Mouse (Mus musculus): ENCODE measurements at regions not wholly inside any gene's neighbourhood (a gene's known extent, or its start where the extent isn't known, plus 50 kb on each side); places are given as distances from the start of the nearest gene placed in this dataset.
A peak's percentile ranks its signal among the peaks of the same experiment; 100 is the strongest.

DNA sequence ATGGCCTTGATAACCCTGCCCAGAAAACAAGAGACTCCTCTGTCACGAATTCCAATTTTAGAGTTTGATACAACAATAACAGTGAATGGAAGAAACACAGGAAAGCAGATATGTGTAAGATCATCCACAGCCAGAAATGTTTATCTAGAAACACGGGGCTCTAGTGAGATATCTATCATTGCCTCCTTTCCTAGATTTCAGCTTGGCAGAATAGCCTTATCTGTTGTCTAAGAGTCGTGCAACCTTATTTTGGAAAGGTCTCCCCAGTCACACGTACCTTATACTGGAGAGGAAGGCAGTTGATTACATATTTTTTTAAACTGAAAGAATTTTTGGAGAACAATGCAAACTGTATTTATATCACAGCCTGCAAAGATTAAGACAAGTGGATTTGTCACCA is 61.6 kb downstream of the Gm10295 start:
- H3K4me3 ChIP-seq (ENCODE audit: insufficient read depth, low read depth, low read length) = no peak overlapping the region
- no peaks in the 10 kb centered on the region for H3K4me1 ChIP-seq (ENCODE audit: control insufficient read depth, insufficient read depth, insufficient read length, low read length)

DNA sequence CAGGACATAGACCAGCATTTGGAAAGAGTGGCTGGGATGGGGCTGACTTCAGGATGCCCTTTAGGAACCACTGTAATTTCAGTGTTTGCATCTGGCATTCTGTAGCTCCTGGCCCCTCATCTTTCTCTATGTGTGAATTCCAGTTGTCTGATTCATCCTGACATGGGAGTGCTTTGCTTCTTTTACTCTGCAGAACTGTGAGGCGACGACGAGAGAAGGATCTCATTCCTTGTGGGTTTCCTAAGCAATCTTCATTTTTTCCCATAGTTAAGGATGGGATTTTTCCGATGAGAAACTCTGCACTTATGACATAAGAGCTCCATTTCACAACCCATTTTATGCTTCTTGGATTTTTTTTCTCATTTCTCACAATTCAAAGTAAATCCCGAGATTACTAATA is 62.0 kb downstream of the Gm10295 start:
- no peak overlapping the region for H3K4me3 ChIP-seq (ENCODE audit: insufficient read depth, low read depth, low read length)
- H3K27ac ChIP-seq (replicated peaks; ENCODE audit: low read depth, low read length) = no peak overlapping the region
- H3K4me1 ChIP-seq (ENCODE audit: control insufficient read depth, insufficient read depth, insufficient read length, low read length) = no peaks in the 10 kb centered on the region

More for the DNA sequence above, 61.6 kb downstream of the Gm10295 start:
- no peak overlapping the region for H3K27ac ChIP-seq (replicated peaks; ENCODE audit: low read depth, low read length)

GRCm38 (mm10) chr7:71287441-71287840 is 63.8 kb downstream of the Gm10295 start:
- H3K4me1 ChIP-seq (ENCODE audit: control insufficient read depth, insufficient read depth, insufficient read length, low read length) = no peaks in the 10 kb centered on the region
- no peak overlapping the region for H3K27ac ChIP-seq (replicated peaks; ENCODE audit: low read depth, low read length)
- H3K4me3 ChIP-seq (ENCODE audit: insufficient read depth, low read depth, low read length) = no peak overlapping the region

GRCm38 (mm10) chr7:71284246-71284645 is 67.0 kb downstream of the Gm10295 start:
- H3K4me1 ChIP-seq (ENCODE audit: control insufficient read depth, insufficient read depth, insufficient read length, low read length) = no peaks in the 10 kb centered on the region
- H3K27ac ChIP-seq (replicated peaks; ENCODE audit: low read depth, low read length) = no peak overlapping the region
- H3K4me3 ChIP-seq (ENCODE audit: insufficient read depth, low read depth, low read length) = no peak overlapping the region

DNA sequence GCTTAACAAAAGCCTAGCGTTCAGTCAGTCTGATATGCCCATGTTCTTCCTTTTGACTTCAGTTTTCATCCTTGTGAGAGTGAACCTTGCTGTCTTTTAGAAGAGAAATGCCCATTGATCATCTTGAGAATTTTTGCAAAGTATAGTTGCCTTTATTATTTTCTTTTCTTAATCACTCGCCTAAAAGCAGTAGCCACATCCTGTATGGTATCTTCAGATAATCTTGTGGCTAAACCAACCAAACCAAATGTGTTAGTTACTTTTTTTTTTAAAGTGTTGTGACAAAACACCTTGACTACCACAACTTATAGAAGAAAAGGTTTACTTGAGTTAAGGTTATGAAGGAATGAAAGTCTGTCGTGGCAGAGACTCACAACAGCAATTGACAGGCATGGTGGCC is 67.9 kb downstream of the Gm10295 start:
- Histone ChIP-seq H3K4me3 (ENCODE audit: insufficient read depth, low read depth, low read length) (no peak overlapping the region), H3K27ac (replicated peaks; ENCODE audit: low read depth, low read length) (no peak overlapping the region), H3K4me1 (ENCODE audit: control insufficient read depth, insufficient read depth, insufficient read length, low read length) (no peaks in the 10 kb centered on the region)

DNA sequence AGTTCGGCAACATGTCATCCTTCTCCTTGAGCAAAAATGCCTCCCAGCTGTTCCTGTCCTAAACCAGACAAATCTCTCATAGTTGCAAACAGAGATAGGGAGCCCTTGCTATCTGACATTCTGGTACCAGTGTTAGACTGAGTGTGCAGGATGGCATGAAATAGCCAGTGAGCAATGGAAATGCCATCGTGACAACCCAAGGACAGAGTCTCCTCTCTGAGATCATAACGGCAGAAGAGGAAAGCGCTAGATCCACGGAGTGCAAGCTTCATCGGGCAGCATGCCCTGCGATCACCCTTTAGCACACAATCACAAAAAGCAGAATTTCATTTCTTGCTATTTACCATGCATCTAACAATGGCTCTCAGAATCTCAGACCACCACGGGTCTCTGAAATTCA is 85.2 kb downstream of the Gm10295 start:
- Histone ChIP-seq H3K4me3 (ENCODE audit: insufficient read depth, low read depth, low read length) (no peak overlapping the region), H3K4me1 (ENCODE audit: control insufficient read depth, insufficient read depth, insufficient read length, low read length) (no peaks in the 10 kb centered on the region), H3K27ac (replicated peaks; ENCODE audit: low read depth, low read length) (no peak overlapping the region)

DNA sequence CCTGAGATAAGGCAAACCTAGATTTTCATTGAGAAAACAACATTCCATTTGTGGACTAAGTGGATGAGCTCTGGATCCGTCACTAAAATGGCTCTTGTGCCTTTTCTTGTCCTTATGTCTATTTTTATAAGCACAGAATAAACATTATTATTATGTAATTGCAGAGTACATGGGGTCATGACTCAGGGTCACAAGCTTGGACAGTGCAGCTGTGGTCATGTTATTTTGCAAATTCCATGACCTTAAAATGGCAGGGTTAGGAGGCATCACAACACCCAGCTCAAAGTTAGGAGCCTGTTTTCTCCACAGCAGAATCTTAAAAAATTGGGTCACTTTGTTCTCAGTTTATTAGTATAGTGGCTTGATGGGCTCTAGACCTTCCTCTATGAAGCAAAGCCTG is 87.2 kb downstream of the Gm10295 start:
- no peak overlapping the region for H3K27ac ChIP-seq (replicated peaks; ENCODE audit: low read depth, low read length)

DNA sequence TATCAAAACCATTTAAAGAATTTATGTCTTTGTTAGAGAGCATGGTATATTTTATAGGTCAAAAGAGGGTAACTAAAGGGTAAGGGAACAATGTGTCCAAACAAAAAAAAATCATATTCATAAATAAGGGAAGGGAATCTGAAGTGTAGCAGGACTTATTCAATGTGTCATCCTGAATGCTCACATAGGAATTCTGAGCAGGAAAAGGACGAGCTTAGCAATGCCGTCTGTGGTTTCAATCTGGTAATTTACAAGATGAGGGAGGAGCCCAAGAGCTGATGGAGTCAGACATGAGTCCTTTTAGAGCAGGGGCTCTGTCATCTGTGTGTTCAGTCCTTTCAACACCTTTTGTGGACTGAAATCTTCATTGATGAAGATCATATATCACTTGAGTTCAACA is 101.6 kb downstream of the Gm10295 start:
- Histone ChIP-seq H3K27ac (replicated peaks; ENCODE audit: low read depth, low read length) (no peak overlapping the region; the same call in 1 of the 2 replicates), H3K4me1 (ENCODE audit: control insufficient read depth, insufficient read depth, insufficient read length, low read length) (no peaks in the 10 kb centered on the region), H3K4me3 (ENCODE audit: insufficient read depth, low read depth, low read length) (no peak overlapping the region)

More for the DNA sequence above, 87.2 kb downstream of the Gm10295 start:
- H3K4me1 ChIP-seq (ENCODE audit: control insufficient read depth, insufficient read depth, insufficient read length, low read length) = no peaks in the 10 kb centered on the region
- H3K4me3 ChIP-seq (ENCODE audit: insufficient read depth, low read depth, low read length) = no peak overlapping the region

GRCm38 (mm10) chr7:71249216-71249615 is 102.1 kb downstream of the Gm10295 start:
- Histone ChIP-seq H3K27ac (replicated peaks; ENCODE audit: low read depth, low read length) (peak overlapping the region; percentile 9; the same call in 1 of the 2 replicates), H3K4me1 (ENCODE audit: control insufficient read depth, insufficient read depth, insufficient read length, low read length) (no peaks in the 10 kb centered on the region), H3K4me3 (ENCODE audit: insufficient read depth, low read depth, low read length) (no peak overlapping the region)

DNA sequence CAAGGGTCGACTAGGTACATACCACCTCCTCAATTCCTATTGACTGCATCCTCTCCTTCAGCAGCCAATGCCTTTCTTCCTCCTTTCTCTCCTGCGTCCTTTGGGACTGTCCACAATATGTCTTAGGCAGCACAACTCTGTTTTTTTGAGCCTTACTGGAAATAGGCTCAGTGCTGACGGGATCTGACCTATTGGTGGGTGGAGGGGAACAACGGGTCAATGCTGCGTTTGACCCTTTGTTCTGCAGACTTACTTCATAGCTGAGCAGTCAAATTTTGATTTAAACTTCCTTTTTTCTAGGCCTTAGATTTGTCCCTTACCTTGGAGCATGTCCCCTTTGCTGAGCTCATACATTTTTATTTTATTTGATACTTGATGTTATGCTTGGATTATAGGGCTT is 103.4 kb downstream of the Gm10295 start:
- H3K4me3 ChIP-seq (ENCODE audit: insufficient read depth, low read depth, low read length) = no peak overlapping the region
- no peaks in the 10 kb centered on the region for H3K4me1 ChIP-seq (ENCODE audit: control insufficient read depth, insufficient read depth, insufficient read length, low read length)
- H3K27ac ChIP-seq (replicated peaks; ENCODE audit: low read depth, low read length) = no peak overlapping the region; the same call in 1 of the 2 replicates

DNA sequence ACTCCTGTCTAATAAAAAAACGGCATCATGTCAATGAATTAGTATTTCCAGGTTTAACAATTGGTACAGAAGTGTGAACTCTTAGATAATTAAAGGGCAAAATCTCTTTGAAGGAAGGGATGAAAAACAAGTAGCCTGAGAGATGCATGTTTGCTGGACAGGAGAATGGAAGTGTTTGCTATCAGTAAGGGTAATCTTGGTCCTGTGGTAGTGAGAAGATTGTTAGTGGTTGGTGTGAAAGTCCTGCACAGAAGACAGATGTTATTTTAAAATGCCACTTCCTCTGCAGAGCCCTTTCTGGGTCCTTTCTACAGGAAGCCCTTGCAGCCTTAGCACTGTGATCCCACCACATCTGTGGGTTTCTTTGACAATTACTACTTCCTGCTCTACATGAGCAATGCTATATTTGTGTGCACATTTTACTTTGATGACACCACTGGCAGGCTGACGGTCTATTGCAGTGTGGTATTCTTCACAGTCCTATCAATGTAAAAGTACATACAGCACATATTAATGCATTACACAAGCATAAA is 108.8 kb downstream of the Gm10295 start:
- no peak overlapping the region for H3K27ac ChIP-seq (replicated peaks; ENCODE audit: low read depth, low read length)
- H3K4me1 ChIP-seq (ENCODE audit: control insufficient read depth, insufficient read depth, insufficient read length, low read length) = no peaks in the 10 kb centered on the region
- no peak overlapping the region for H3K4me3 ChIP-seq (ENCODE audit: insufficient read depth, low read depth, low read length)

DNA sequence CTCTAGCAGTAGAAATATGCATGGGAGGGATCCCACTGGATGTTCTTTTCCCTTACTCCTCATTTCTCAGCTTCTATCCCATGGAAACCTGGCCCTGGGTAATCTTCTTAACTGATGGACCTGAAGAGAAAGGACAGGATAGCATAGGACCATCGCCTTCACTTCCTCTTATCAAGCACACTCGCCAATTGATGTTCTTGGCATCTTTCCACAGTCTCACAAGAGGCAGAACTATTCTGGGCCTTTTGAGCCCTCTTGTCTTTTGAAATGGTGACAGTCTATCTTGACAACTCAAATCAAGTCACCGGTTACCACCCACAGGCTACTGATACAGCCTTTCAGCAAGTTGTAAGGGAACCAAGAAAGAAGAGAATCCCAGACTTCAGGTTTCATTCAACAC is 112.1 kb downstream of the Gm10295 start:
- no peaks in the 10 kb centered on the region for H3K4me1 ChIP-seq (ENCODE audit: control insufficient read depth, insufficient read depth, insufficient read length, low read length)
- H3K4me3 ChIP-seq (ENCODE audit: insufficient read depth, low read depth, low read length) = no peak overlapping the region
- no peak overlapping the region for H3K27ac ChIP-seq (replicated peaks; ENCODE audit: low read depth, low read length)

GRCm38 (mm10) chr7:71236334-71236733 is 115.0 kb downstream of the Gm10295 start:
- Histone ChIP-seq H3K4me1 (ENCODE audit: control insufficient read depth, insufficient read depth, insufficient read length, low read length) (no peaks in the 10 kb centered on the region; the same call in 1 of the 2 replicates), H3K27ac (replicated peaks; ENCODE audit: low read depth, low read length) (no peak overlapping the region), H3K4me3 (ENCODE audit: insufficient read depth, low read depth, low read length) (no peak overlapping the region)

DNA sequence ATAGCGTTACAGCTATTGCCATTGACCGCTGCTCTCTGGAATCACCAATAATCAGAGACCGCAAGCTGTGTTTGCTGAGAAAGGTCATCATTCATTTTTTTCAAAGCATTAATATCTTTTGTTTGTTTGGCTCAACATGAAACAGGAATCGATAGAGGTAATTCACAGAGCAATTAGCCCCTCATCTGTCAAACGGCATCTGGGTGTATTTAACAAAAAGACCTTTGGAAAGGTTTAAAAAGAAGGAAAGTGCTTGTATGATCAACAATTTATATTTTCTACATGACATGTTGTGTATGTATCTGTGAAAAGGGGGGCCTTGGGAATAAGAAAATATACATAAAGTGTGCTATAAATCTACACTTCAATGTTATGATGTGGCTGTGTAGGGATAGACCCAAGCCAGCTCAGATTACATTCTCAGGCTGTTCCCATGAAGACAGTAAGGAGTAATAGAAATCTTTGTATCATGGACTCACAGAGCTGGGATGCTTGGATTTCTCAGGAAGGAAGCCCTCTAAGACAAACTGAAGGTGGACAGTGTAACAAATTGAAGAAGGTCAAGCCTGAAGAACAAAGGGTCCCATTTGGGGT is 117.0 kb downstream of the Gm10295 start:
- Histone ChIP-seq H3K4me1 (ENCODE audit: control insufficient read depth, insufficient read depth, insufficient read length, low read length) (no peaks in the 10 kb centered on the region; the same call in 1 of the 2 replicates), H3K27ac (replicated peaks; ENCODE audit: low read depth, low read length) (no peak overlapping the region), H3K4me3 (ENCODE audit: insufficient read depth, low read depth, low read length) (no peak overlapping the region)

GRCm38 (mm10) chr7:71232821-71233815 is 118.2 kb downstream of the Gm10295 start:
- Histone ChIP-seq H3K4me1 (ENCODE audit: control insufficient read depth, insufficient read depth, insufficient read length, low read length) (no peaks in the 10 kb centered on the region; the same call in 1 of the 2 replicates), H3K4me3 (ENCODE audit: insufficient read depth, low read depth, low read length) (no peak overlapping the region), H3K27ac (replicated peaks; ENCODE audit: low read depth, low read length) (peak overlapping the region; percentile 21)
